Mouse (Mus musculus) liver, adult 2 months (tissue): ENCODE measurements at regions not wholly inside any gene's neighbourhood (a gene's known extent, or its start where the extent isn't known, plus 50 kb on each side); places are given as distances from the start of the nearest gene placed in this dataset.

Experiments used
- CTCF ChIP-seq: fragments of 200-500 bp; IDR thresholded peaks from 2 replicates; pipeline ENCODE4 v1.5.1; 2011; ENCODE audit warnings: low read depth, low read length, control low read depth
- POLR2A ChIP-seq: fragments of 200-500 bp; IDR thresholded peaks from 2 replicates; pipeline ENCODE4 v1.6.1; 2011; ENCODE audit warnings: low read length, control low read depth; ENCODE audit not compliant: insufficient read depth; ENCODE audit errors: extremely low read depth

GRCm38 (mm10) chr5:107036475-107036874 is 72.4 kb downstream of the Cdc7 start:
- TF ChIP-seq POLR2A (no peak), CTCF (no peak)
